Mouse (Mus musculus) MEL (cell line): ENCODE data around the gene Edil3. TPM values are rescaled to one million over a fixed set of nuclear protein-coding genes. Genes with fewer than 3 reads are reported as not detected.
A peak's percentile ranks its signal among the peaks of the same experiment; 100 is the strongest.

Source experiments
- DNase-seq: peaks from one replicate; pipeline ENCODE4 v3.0.0; 2011; ENCODE audit warnings: low read depth, low spot score
- H3K27ac ChIP-seq: 2 replicates; pipeline ENCODE4 v1.5.1; 2012; ENCODE audit warnings: low read depth, mild to moderate bottlenecking, control low read depth, low read length, moderate library complexity; ENCODE audit not compliant: control insufficient read depth
- H3K27me3 ChIP-seq, 2 experiments: fragments of 150-350 bp in 1 of 2; sonication (generic) in 1 of 2; 2 replicates each; pipeline ENCODE4 v1.6.1; 2012; ENCODE audit warnings: low read length in 2 of 2, mild to moderate bottlenecking in 2 of 2, improper control_type of control experiment in 1 of 2, moderate library complexity in 1 of 2; ENCODE audit not compliant: insufficient read depth in 2 of 2, control insufficient read depth in 1 of 2
- H3K36me3 ChIP-seq, 2 experiments: 2 replicates each; pipeline ENCODE4 v1.6.1; 2012 to 2014; ENCODE audit warnings: low read length in 2 of 2, improper control_type of control experiment in 1 of 2, inconsistent platforms in 1 of 2, mild to moderate bottlenecking in 1 of 2; ENCODE audit not compliant: insufficient read depth in 2 of 2, control insufficient read depth in 1 of 2
- H3K4me1 ChIP-seq, 2 experiments: fragments of 150-350 bp in 1 of 2; sonication (generic) in 1 of 2; 2 replicates each; pipeline ENCODE4 v1.6.1; 2012; ENCODE audit warnings: low read length in 2 of 2, improper control_type of control experiment in 1 of 2, mild to moderate bottlenecking in 1 of 2; ENCODE audit not compliant: insufficient read depth in 2 of 2, control insufficient read depth in 1 of 2
- H3K4me3 ChIP-seq, 2 experiments: fragments of 150-350 bp in 1 of 2; sonication (generic) in 1 of 2; 2 replicates each; pipeline ENCODE4 v1.5.1; 2012; ENCODE audit warnings: low read depth in 2 of 2, low read length in 2 of 2, mild to moderate bottlenecking in 2 of 2, moderate library complexity in 2 of 2, control low read depth in 1 of 2, improper control_type of control experiment in 1 of 2; ENCODE audit not compliant: control insufficient read depth in 1 of 2, insufficient read depth in 1 of 2
- H3K79me2 ChIP-seq: 2 replicates; pipeline ENCODE4 v1.6.1; 2012; ENCODE audit warnings: mild to moderate bottlenecking, low read length, moderate library complexity; ENCODE audit not compliant: control insufficient read depth, poor library complexity, insufficient read depth
- H3K9ac ChIP-seq: 2 replicates; pipeline ENCODE4 v1.6.1; 2012; ENCODE audit warnings: low read depth, mild to moderate bottlenecking, control low read depth, low read length, moderate library complexity; ENCODE audit not compliant: control insufficient read depth, poor library complexity, severe bottlenecking
- H3K9me3 ChIP-seq: fragments of 150-350 bp; sonication (generic); replicated peaks from 2 replicates; pipeline ENCODE4 v1.6.1; 2012; ENCODE audit warnings: mild to moderate bottlenecking, low read length, improper control_type of control experiment, moderate library complexity; ENCODE audit not compliant: insufficient read depth
- E2F4 ChIP-seq: IDR thresholded peaks from 2 replicates; pipeline ENCODE4 v1.6.1; 2011; ENCODE audit warnings: low read depth, low read length, improper control_type of control experiment, borderline replicate concordance
- EP300 ChIP-seq, 2 experiments: IDR thresholded peaks; 2 replicates each; pipeline ENCODE4 v1.6.1; 2011; ENCODE audit warnings: improper control_type of control experiment in 2 of 2, low read length in 2 of 2, low read depth in 1 of 2, mild to moderate bottlenecking in 1 of 2
- ETS1 ChIP-seq: IDR thresholded peaks from 2 replicates; pipeline ENCODE4 v1.6.1; 2012; ENCODE audit warnings: low read depth, mild to moderate bottlenecking, inconsistent platforms, low read length, improper control_type of control experiment, moderate library complexity
- GATA1 ChIP-seq: IDR thresholded peaks from 2 replicates; pipeline ENCODE4 v1.6.1; 2011; ENCODE audit warnings: low read depth, low read length, improper control_type of control experiment
- JUND ChIP-seq: IDR thresholded peaks from 2 replicates; pipeline ENCODE4 v1.6.1; 2011; ENCODE audit warnings: low read depth, mild to moderate bottlenecking, improper control_type of control experiment, low read length
- NRF1 ChIP-seq: IDR thresholded peaks from 2 replicates; pipeline ENCODE4 v1.6.1; 2014; ENCODE audit warnings: low read depth, mild to moderate bottlenecking, inconsistent platforms, low read length, improper control_type of control experiment, moderate library complexity; ENCODE audit not compliant: poor library complexity, insufficient read depth, severe bottlenecking
- POLR2A ChIP-seq, 2 experiments: IDR thresholded peaks; 2 replicates each; pipeline ENCODE4 v1.6.1; 2011 to 2012; ENCODE audit warnings: low read length in 2 of 2, mild to moderate bottlenecking in 2 of 2, control low read depth in 1 of 2, improper control_type of control experiment in 1 of 2, low read depth in 1 of 2, moderate library complexity in 1 of 2; ENCODE audit not compliant: control insufficient read depth in 1 of 2, insufficient read depth in 1 of 2, poor library complexity in 1 of 2
- SMC3 ChIP-seq: IDR thresholded peaks from 2 replicates; pipeline ENCODE4 v1.6.1; 2011; ENCODE audit warnings: low read depth, low read length, improper control_type of control experiment
- ZNF384 ChIP-seq: IDR thresholded peaks from 2 replicates; pipeline ENCODE4 v1.6.1; 2012; ENCODE audit warnings: low read depth, mild to moderate bottlenecking, inconsistent platforms, low read length, improper control_type of control experiment
- polyA plus RNA-seq, 2 experiments: library from polyadenylated mRNA; stranded (reverse) in 1 of 2; unstranded in 1 of 2; fragments of >175 nt in 1 of 2; fragments of >200 nt in 1 of 2; gene quantifications; 2 replicates each; pipeline versions ENCODE4 v1.2.1 to v1.2.4; 2012; ENCODE audit warnings: low replicate concordance in 2 of 2, low read depth in 1 of 2; ENCODE audit not compliant: insufficient read length in 2 of 2, insufficient read depth in 1 of 2, missing spikeins in 1 of 2
- total RNA-seq: library from RNA; depleted of rRNA; stranded (reverse); fragments of 300-350 nt; gene quantifications from 2 replicates; pipeline ENCODE4 v1.2.3, GENCODE M21; 2012

Gene Edil3
- total and polyA plus RNA-seq, 3 experiments = not detected

- no peaks in the 10 kb centered on the region; a peak in 1 of 4 replicates for H3K36me3 ChIP-seq
- H3K27ac ChIP-seq = no peak overlapping the region
- no peaks in the 10 kb centered on the region for H3K79me2 ChIP-seq
- TF ChIP-seq SMC3 = no peak
- no peak for TF ChIP-seq ZNF384
- TF ChIP-seq JUND = no peak
- TF ChIP-seq E2F4 = no peak
- no peak for TF ChIP-seq ETS1
- no peak for TF ChIP-seq POLR2A (IDR thresholded peaks at IDR 0.05; ENCODE audit: control insufficient read depth in 1 of 2, insufficient read depth in 1 of 2, low read depth in 1 of 2, low read length in 2 of 2, poor library complexity in 1 of 2)
- TF ChIP-seq GATA1 = no peak
- no peak overlapping the region for H3K4me3 ChIP-seq
- H3K4me1 ChIP-seq = peaks cover 2% of the 10 kb centered on the region in 2 experiments; a peak in 1 of 4 replicates
- H3K9ac ChIP-seq = no peak overlapping the region
- no peaks in the 10 kb centered on the region for H3K9me3 ChIP-seq
- DNase-seq = no peak
- H3K27me3 ChIP-seq = no peaks in the 10 kb centered on the region
Measured at GRCm38 (mm10) chr13:89238104-89238503, 416.8 kb downstream of the Edil3 start.

GRCm38 (mm10) chr13:89253990-89254642 is 432.8 kb downstream of the Edil3 start:
- Histone ChIP-seq H3K27me3 (no peaks in the 10 kb centered on the region), H3K79me2 (no peaks in the 10 kb centered on the region), H3K4me3 (no peak overlapping the region), H3K27ac (no peak overlapping the region), H3K9ac (no peak overlapping the region), H3K9me3 (no peaks in the 10 kb centered on the region), H3K4me1 (peaks cover 2 to 3% of the 10 kb centered on the region in 2 experiments; a peak in 1 of 4 replicates), H3K36me3 (peaks cover 0 to 11% of the 10 kb centered on the region in 2 experiments; a peak in 2 of 4 replicates)
- DNase-seq = peak; percentile 75
- TF ChIP-seq SMC3 = no peak
- peak; percentile 62 for TF ChIP-seq GATA1
- peak; percentile 38 to 43; a peak in 2 of 4 replicates for TF ChIP-seq EP300 (IDR thresholded peaks at IDR 0.05; ENCODE audit: low read depth in 1 of 2, low read length in 2 of 2)

- H3K36me3 ChIP-seq = peaks cover 0 to 11% of the 10 kb centered on the region in 2 experiments; a peak in 2 of 4 replicates
- no peaks in the 10 kb centered on the region for H3K79me2 ChIP-seq
- TF ChIP-seq NRF1 = no peak
- peak; percentile 52; the same call in 1 of the 2 replicates for TF ChIP-seq GATA1
- no peak overlapping the region for H3K9ac ChIP-seq
- no peak overlapping the region for H3K4me3 ChIP-seq
- peaks cover 2 to 3% of the 10 kb centered on the region in 2 experiments; a peak in 1 of 4 replicates for H3K4me1 ChIP-seq
- no peak for DNase-seq
- H3K27ac ChIP-seq = no peak overlapping the region
- H3K27me3 ChIP-seq = no peaks in the 10 kb centered on the region
- no peaks in the 10 kb centered on the region for H3K9me3 ChIP-seq
Measured at GRCm38 (mm10) chr13:89256906-89257305, 435.6 kb downstream of the Edil3 start.
